Mouse (Mus musculus) cerebellum, adult 11 months (tissue): ENCODE data around the gene Pcsk2.
A peak's percentile ranks its signal among the peaks of the same experiment; 100 is the strongest.

Experiments used
- DNase-seq: peaks from one replicate; pipeline ENCODE4 v3.0.0; 2022

The Pcsk2 gene

DNA sequence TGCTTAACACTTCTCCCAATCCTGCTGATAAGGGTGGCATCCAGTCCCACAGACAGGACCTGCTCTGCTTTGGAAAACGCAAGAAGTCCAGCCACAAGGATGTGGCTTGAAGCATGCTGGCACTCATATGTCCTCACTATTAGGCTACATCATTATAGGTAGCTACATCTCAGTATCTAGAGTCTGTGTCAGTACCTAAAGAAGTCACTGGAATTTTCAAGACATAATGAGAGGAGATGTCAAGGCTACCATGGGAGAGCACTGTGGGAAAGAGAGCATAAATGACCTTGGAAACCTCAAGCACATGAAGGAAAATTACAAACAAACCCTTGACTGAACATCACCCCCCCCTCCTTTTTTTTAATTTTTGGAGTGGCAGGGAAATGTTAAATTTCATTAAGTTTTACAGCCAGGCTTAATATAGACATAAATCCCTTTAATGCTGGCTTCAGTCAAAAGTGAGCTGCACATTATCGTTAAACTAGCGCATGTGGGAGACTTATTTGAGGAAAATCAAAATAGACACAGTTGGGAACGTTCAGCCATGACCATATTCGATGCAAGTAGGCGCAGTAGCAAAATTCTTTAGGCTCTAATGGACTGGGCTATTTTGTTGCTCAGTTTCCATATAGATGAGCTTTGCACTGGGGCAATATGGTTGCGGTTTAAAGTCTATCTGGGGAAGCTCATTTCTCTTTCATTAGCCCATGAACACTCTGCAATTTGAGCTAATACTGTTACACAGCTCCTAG, 193.7 kb downstream of the Pcsk2 start:
- DNase-seq = no peak

DNA sequence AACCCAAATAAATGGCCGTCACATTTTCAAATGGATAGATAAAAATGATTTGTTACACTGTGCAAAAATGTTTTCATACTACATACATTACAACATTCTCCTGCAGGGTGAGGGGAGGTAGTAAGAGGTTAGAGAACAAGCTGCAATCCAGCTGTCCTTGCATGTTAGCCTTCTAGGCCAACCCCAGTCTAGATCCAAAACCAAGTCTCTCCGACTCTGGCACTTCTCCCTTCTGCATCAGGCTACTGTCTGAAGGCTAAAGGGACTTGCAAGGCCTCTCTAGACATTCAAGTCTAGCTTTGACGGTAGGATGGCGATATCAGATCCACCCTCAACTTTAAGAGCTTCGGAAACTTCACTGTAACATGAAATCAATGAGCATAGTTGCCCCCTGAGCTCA, 196.5 kb downstream of the Pcsk2 start:
- DNase-seq = no peak

- DNase-seq = no peak
These were observed 197.1 kb downstream of the Pcsk2 start for GRCm38 (mm10) chr2:143743081-143743480.

DNA sequence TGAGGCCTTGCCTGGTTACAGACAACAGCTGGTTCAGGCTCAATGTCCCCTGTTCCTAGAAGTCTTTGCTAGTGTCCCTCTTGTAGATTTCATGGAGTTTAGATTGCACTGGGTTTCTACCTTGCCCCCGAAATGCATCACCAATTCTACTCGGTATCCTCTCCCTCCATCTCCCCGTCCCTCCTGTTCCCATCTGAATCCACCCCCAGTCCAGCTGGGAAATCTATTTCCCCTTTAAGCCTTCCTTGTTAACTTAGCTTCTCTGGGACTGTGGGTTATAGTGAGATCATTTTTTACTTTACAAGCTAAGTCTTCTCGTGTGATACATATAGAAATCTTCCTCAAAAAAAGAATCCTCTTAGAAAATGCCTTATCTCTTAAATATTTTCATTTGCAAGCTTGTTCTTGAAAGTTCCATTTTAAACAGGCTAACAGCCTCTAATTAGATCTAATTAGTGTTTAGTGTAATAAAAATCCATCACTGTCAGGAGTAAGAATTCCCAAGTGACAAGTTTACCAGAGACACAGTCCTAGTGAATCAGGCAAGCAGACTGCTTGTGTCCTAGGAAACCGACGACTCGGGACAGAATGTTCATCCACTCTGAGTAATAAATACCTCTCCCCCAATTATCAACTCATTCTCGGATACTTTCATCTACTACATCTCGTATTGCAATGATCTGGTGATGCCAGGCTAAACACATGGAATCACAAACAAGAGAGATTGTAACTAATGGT, 206.3 kb downstream of the Pcsk2 start:
- no peak for DNase-seq

- DNase-seq = peak; percentile 34
These were observed 230.5 kb downstream of the Pcsk2 start for GRCm38 (mm10) chr2:143776448-143776847.

GRCm38 (mm10) chr2:143780310-143780709, 234.4 kb downstream of the Pcsk2 start:
- DNase-seq = no peak

DNA sequence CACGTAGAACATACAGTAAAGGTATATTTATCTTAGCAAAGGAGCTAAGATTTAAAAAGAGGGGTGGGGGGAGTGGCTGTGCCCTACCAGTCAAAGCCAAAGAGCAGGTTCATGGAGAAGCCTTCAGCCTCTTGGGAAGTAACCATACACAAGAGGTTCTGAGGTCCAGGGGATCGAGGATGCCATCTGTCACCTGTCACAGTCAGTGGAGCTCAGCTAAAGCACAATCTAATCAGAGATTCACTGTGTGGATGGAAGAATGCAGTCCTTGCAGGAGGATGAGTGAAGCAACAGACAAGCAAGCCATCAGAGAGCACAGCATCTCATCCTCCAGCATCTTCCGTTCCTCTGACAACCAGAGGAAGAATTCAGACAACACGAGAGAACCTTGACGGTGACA, 244.0 kb downstream of the Pcsk2 start:
- no peak for DNase-seq

GRCm38 (mm10) chr2:143795858-143796257, 249.9 kb downstream of the Pcsk2 start:
- DNase-seq = no peak

- DNase-seq = no peak
These were observed 250.5 kb downstream of the Pcsk2 start for GRCm38 (mm10) chr2:143796335-143797013.

DNA sequence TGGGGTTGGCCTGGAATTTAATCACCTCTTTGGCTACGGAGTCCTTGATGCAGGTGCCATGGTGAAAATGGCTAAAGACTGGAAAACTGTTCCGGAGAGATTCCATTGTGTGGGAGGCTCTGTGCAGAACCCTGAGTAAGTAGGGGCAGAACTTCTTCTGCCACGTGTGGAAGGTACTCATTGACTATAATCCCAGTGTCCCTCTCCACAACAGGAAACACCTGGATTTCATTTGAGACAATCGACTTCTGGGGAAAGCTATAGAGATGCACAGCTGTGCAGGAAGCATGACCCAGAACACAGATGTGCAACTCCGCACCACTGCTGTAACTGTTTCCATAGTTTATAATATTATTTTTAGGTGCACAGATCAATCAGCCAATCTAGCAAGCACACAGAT, 255.1 kb downstream of the Pcsk2 start:
- no peak for DNase-seq

- no peak for DNase-seq
These were observed 260.4 kb downstream of the Pcsk2 start for GRCm38 (mm10) chr2:143806140-143806923.

- no peak for DNase-seq
These were observed 261.1 kb downstream of the Pcsk2 start for GRCm38 (mm10) chr2:143806924-143807664.

- no peak for DNase-seq
These were observed 262.8 kb downstream of the Pcsk2 start for GRCm38 (mm10) chr2:143808789-143809188.

GRCm38 (mm10) chr2:143812262-143812661, 266.3 kb downstream of the Pcsk2 start:
- no peak for DNase-seq

- no peak for DNase-seq
These were observed 267.5 kb downstream of the Pcsk2 start for GRCm38 (mm10) chr2:143813461-143813860.

- no peak for DNase-seq
These were observed 285.7 kb downstream of the Pcsk2 start for GRCm38 (mm10) chr2:143831645-143832044.

GRCm38 (mm10) chr2:143832721-143833120, 286.8 kb downstream of the Pcsk2 start:
- no peak for DNase-seq

GRCm38 (mm10) chr2:143834082-143834481, 288.1 kb downstream of the Pcsk2 start:
- no peak for DNase-seq

GRCm38 (mm10) chr2:143835820-143836219, 289.9 kb downstream of the Pcsk2 start:
- no peak for DNase-seq

GRCm38 (mm10) chr2:143837291-143837701, 291.3 kb downstream of the Pcsk2 start:
- DNase-seq = peak; percentile 65

- DNase-seq = no peak
These were observed 292.7 kb downstream of the Pcsk2 start for GRCm38 (mm10) chr2:143838698-143839097.

GRCm38 (mm10) chr2:143839458-143839857, 293.5 kb downstream of the Pcsk2 start:
- DNase-seq = no peak
